Mouse (Mus musculus) liver, embryonic 14.5 days (tissue): ENCODE measurements around the gene Dbh.

Experiments used
- CTCF ChIP-seq: IDR thresholded peaks from 2 replicates; pipeline ENCODE4 v1.5.1; 2016; ENCODE audit warnings: antibody characterized with exemption, low read depth, control low read depth
- EP300 ChIP-seq: IDR thresholded peaks from 2 replicates; pipeline ENCODE4 v1.6.1; 2016; ENCODE audit warnings: antibody characterized with exemption, low read depth

GRCm38 (mm10) chr2:27223012-27223421, 58.0 kb downstream of the Dbh start:
- TF ChIP-seq CTCF, result no peak
- TF ChIP-seq EP300, result no peak
